Mouse (Mus musculus): Measurements from ENCODE around the gene Tnrc18. TPM values are rescaled to one million over a fixed set of nuclear protein-coding genes. Genes with fewer than 3 reads are reported as not detected.

The Tnrc18 gene
- total and polyA plus RNA-seq, 2 experiments, result 4.0 to 17.8 TPM

- H3K79me2 ChIP-seq (ENCODE audit: control insufficient read depth, insufficient read depth, low read length), result no peaks in the 10 kb centered on the region
- no peak for DNase-seq (ENCODE audit: extremely low read depth, low read depth, low spot score)
- no peaks in the 10 kb centered on the region for H3K4me1 ChIP-seq (ENCODE audit: control insufficient read depth, insufficient read depth, low read length)
- H3K4me3 ChIP-seq (ENCODE audit: insufficient read depth, low read depth, low read length), result no peak overlapping the region
- TF ChIP-seq POLR2A (IDR thresholded peaks at IDR 0.05; ENCODE audit: extremely low read depth, insufficient read depth, low read length) (no peak), CTCF (IDR thresholded peaks at IDR 0.05; ENCODE audit: low read depth, low read length) (no peak)
- no peak overlapping the region for H3K27ac ChIP-seq (replicated peaks; ENCODE audit: insufficient read depth, low read depth, low read length)
- no peaks in the 10 kb centered on the region for H3K36me3 ChIP-seq (ENCODE audit: control insufficient read depth, insufficient read depth, low read length)
- 74% methylated on average over 7 of the region's 7 CpGs for WGBS
- H3K9ac ChIP-seq (ENCODE audit: low read depth, low read length), result no peak overlapping the region
- H3K27me3 ChIP-seq (ENCODE audit: control insufficient read depth, insufficient read depth, low read length), result no peaks in the 10 kb centered on the region
Measured at GRCm38 (mm10) chr5:142850916-142851680, 33.6 kb upstream of the Tnrc18 start.

- TF ChIP-seq POLR2A (IDR thresholded peaks at IDR 0.05; ENCODE audit: extremely low read depth, insufficient read depth, low read length) (no peak), CTCF (IDR thresholded peaks at IDR 0.05; ENCODE audit: low read depth, low read length) (no peak)
- Histone ChIP-seq H3K4me3 (ENCODE audit: insufficient read depth, low read depth, low read length) (no peak overlapping the region), H3K27ac (replicated peaks; ENCODE audit: insufficient read depth, low read depth, low read length) (no peak overlapping the region), H3K4me1 (ENCODE audit: control insufficient read depth, insufficient read depth, low read length) (no peaks in the 10 kb centered on the region), H3K36me3 (ENCODE audit: control insufficient read depth, insufficient read depth, low read length) (no peaks in the 10 kb centered on the region), H3K9ac (ENCODE audit: low read depth, low read length) (no peak overlapping the region), H3K27me3 (ENCODE audit: control insufficient read depth, insufficient read depth, low read length) (no peaks in the 10 kb centered on the region), H3K79me2 (ENCODE audit: control insufficient read depth, insufficient read depth, low read length) (no peaks in the 10 kb centered on the region)
- DNase-seq (ENCODE audit: extremely low read depth, low read depth, low spot score), result no peak
- 87% methylated on average over 9 of the region's 9 CpGs for WGBS
Measured at GRCm38 (mm10) chr5:142850476-142850875, 33.0 kb upstream of the Tnrc18 start.

GRCm38 (mm10) chr5:142848911-142849310, 31.4 kb upstream of the Tnrc18 start:
- no peaks in the 10 kb centered on the region for H3K79me2 ChIP-seq (ENCODE audit: control insufficient read depth, insufficient read depth, low read length)
- H3K36me3 ChIP-seq (ENCODE audit: control insufficient read depth, insufficient read depth, low read length), result no peaks in the 10 kb centered on the region
- 89% methylated on average over 7 of the region's 7 CpGs for WGBS
- no peak overlapping the region for H3K27ac ChIP-seq (replicated peaks; ENCODE audit: insufficient read depth, low read depth, low read length)
- H3K9ac ChIP-seq (ENCODE audit: low read depth, low read length), result no peak overlapping the region
- no peak for TF ChIP-seq CTCF (IDR thresholded peaks at IDR 0.05; ENCODE audit: low read depth, low read length)
- no peak for TF ChIP-seq POLR2A (IDR thresholded peaks at IDR 0.05; ENCODE audit: extremely low read depth, insufficient read depth, low read length)
- no peak overlapping the region for H3K4me3 ChIP-seq (ENCODE audit: insufficient read depth, low read depth, low read length)
- no peaks in the 10 kb centered on the region for H3K4me1 ChIP-seq (ENCODE audit: control insufficient read depth, insufficient read depth, low read length)
- no peak for DNase-seq (ENCODE audit: extremely low read depth, low read depth, low spot score)
- no peaks in the 10 kb centered on the region for H3K27me3 ChIP-seq (ENCODE audit: control insufficient read depth, insufficient read depth, low read length)

- Histone ChIP-seq H3K79me2 (ENCODE audit: control insufficient read depth, insufficient read depth, low read length) (no peaks in the 10 kb centered on the region), H3K4me1 (ENCODE audit: control insufficient read depth, insufficient read depth, low read length) (no peaks in the 10 kb centered on the region), H3K27ac (replicated peaks; ENCODE audit: insufficient read depth, low read depth, low read length) (no peak overlapping the region), H3K4me3 (ENCODE audit: insufficient read depth, low read depth, low read length) (no peak overlapping the region), H3K27me3 (ENCODE audit: control insufficient read depth, insufficient read depth, low read length) (no peaks in the 10 kb centered on the region), H3K9ac (ENCODE audit: low read depth, low read length) (no peak overlapping the region), H3K36me3 (ENCODE audit: control insufficient read depth, insufficient read depth, low read length) (no peaks in the 10 kb centered on the region)
- no peak for DNase-seq (ENCODE audit: extremely low read depth, low read depth, low spot score)
- no peak for TF ChIP-seq POLR2A (IDR thresholded peaks at IDR 0.05; ENCODE audit: extremely low read depth, insufficient read depth, low read length)
- no peak for TF ChIP-seq CTCF (IDR thresholded peaks at IDR 0.05; ENCODE audit: low read depth, low read length)
- WGBS, result 66% methylated on average over 3 of the region's 3 CpGs
Measured at GRCm38 (mm10) chr5:142848149-142848548, 30.7 kb upstream of the Tnrc18 start.

- TF ChIP-seq POLR2A (IDR thresholded peaks at IDR 0.05; ENCODE audit: extremely low read depth, insufficient read depth, low read length) (no peak), CTCF (IDR thresholded peaks at IDR 0.05; ENCODE audit: low read depth, low read length) (peak; percentile 61)
- 64% methylated on average over 8 of the region's 8 CpGs for WGBS
- DNase-seq (ENCODE audit: extremely low read depth, low read depth, low spot score), result no peak
- H3K79me2 ChIP-seq (ENCODE audit: control insufficient read depth, insufficient read depth, low read length), result no peaks in the 10 kb centered on the region
- no peaks in the 10 kb centered on the region for H3K27me3 ChIP-seq (ENCODE audit: control insufficient read depth, insufficient read depth, low read length)
- no peak overlapping the region for H3K9ac ChIP-seq (ENCODE audit: low read depth, low read length)
- no peaks in the 10 kb centered on the region for H3K36me3 ChIP-seq (ENCODE audit: control insufficient read depth, insufficient read depth, low read length)
- H3K4me3 ChIP-seq (ENCODE audit: insufficient read depth, low read depth, low read length), result no peak overlapping the region
- H3K27ac ChIP-seq (replicated peaks; ENCODE audit: insufficient read depth, low read depth, low read length), result no peak overlapping the region
- H3K4me1 ChIP-seq (ENCODE audit: control insufficient read depth, insufficient read depth, low read length), result no peaks in the 10 kb centered on the region
Measured at GRCm38 (mm10) chr5:142844467-142844866, 27.0 kb upstream of the Tnrc18 start.

GRCm38 (mm10) chr5:142842137-142842642, 24.7 kb upstream of the Tnrc18 start:
- TF ChIP-seq CTCF (IDR thresholded peaks at IDR 0.05; ENCODE audit: low read depth, low read length), result peak; percentile 72
- no peak for TF ChIP-seq POLR2A (IDR thresholded peaks at IDR 0.05; ENCODE audit: extremely low read depth, insufficient read depth, low read length)
- no peaks in the 10 kb centered on the region for H3K36me3 ChIP-seq (ENCODE audit: control insufficient read depth, insufficient read depth, low read length)
- H3K79me2 ChIP-seq (ENCODE audit: control insufficient read depth, insufficient read depth, low read length), result no peaks in the 10 kb centered on the region
- no peak overlapping the region for H3K4me3 ChIP-seq (ENCODE audit: insufficient read depth, low read depth, low read length)
- 49% methylated on average over 7 of the region's 7 CpGs for WGBS
- H3K27me3 ChIP-seq (ENCODE audit: control insufficient read depth, insufficient read depth, low read length), result no peaks in the 10 kb centered on the region
- H3K27ac ChIP-seq (replicated peaks; ENCODE audit: insufficient read depth, low read depth, low read length), result no peak overlapping the region
- no peak overlapping the region for H3K9ac ChIP-seq (ENCODE audit: low read depth, low read length)
- no peaks in the 10 kb centered on the region for H3K4me1 ChIP-seq (ENCODE audit: control insufficient read depth, insufficient read depth, low read length)
- no peak for DNase-seq (ENCODE audit: extremely low read depth, low read depth, low spot score)
